Mouse (Mus musculus) ovary, postnatal 10 days (tissue): Measurements from ENCODE around the gene Hsd11b2.

Source experiments
- DNase-seq: peaks from one replicate; pipeline ENCODE4 v3.0.0; 2022; ENCODE audit warnings: low spot score

Gene Hsd11b2

DNA sequence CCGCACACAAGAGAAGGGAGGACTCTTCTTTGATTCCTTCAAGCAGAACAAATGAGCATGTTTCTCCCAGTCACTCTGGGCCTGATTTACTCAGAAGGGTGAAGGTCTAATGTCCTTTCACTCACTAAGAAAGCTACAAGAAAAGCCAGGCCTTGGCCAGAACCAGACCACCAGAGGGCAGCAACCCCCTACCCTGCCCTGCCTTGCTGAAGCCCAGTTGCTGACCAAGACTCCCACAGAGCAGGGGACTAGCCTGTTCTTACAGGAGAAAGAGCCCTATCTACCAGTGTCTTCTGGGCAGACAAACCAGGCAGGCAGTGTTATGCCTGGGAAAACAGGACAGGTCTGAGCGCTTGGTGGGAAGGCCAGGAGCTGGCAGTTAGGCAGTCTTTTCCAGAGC lies 34.2 kb upstream of the Hsd11b2 start:
- DNase-seq: no peak

DNA sequence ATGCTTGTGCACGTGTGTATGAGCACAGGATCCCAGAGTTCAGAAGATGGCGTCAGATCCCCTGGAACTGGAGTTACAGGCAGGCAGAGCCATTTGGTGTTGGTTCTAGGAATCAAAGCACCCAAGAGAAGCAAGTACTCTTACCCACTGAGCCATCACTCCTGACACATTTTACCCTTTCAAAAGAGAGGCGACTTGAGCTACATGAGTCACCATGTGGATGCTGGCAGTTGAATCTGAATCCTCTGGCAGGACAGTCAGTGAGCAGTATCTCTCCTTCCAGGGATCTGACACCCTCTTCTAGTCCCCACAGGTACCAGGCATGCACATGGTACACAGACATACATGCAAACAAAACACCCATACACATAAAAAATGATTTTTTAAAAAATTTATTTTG lies 30.5 kb upstream of the Hsd11b2 start:
- no peak for DNase-seq

DNA sequence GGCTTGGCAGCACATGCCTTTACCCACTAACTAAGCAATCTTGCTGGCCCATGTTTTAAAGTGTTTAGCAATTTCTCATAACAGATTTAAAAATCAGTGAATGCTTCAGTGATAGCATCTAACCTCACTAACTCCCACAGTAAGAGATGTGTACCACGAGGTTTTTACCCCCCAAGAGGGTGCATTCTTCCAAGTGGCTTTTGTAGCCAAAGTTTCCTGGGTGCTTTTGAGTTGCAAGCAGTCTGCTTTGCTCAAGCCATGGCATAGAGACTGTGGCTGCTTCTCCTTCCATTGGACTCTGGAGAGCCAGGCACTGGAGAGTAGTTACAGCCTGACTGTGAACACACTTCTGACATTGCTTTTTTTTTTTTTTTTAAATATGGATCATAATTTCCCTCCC lies 29.3 kb upstream of the Hsd11b2 start:
- no peak for DNase-seq

DNA sequence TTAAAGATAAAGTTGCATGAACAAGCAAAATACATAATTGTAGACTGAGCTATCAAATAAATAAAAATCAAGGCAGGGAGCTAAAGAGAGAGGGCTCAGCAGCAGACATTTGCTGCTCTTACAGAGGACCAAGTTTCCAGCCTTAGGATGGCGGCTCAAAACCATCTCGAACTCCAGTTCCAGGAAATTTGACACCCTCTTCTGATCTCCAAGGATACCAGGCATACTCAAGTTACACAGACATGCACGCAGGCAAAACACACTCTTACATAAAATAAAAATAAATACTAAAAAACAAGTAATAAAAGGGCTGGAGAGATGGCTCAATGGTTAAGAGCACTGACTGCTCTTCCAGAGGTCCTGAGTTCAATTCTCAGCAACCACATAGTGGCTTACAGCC lies 25.1 kb upstream of the Hsd11b2 start:
- DNase-seq: no peak

DNA sequence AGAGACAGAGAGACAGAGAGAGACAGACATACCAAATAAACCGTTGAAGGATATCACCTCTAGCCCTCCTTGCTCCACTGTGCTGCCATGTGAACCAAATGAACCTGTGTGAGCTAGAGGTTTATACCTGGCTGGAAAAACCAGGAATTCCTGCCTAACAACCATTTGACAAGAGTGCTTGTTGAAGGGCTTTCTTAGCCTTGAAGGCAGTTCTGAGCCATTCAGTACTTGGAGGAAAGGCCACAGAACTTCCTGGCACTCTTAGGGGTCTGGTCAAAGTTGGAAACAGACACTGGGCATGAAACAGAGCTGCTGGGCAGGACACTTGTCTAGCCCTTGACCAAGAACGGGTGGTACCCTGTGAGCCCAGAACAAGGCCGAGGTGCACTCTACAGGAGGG lies 24.0 kb upstream of the Hsd11b2 start:
- DNase-seq: no peak

DNA sequence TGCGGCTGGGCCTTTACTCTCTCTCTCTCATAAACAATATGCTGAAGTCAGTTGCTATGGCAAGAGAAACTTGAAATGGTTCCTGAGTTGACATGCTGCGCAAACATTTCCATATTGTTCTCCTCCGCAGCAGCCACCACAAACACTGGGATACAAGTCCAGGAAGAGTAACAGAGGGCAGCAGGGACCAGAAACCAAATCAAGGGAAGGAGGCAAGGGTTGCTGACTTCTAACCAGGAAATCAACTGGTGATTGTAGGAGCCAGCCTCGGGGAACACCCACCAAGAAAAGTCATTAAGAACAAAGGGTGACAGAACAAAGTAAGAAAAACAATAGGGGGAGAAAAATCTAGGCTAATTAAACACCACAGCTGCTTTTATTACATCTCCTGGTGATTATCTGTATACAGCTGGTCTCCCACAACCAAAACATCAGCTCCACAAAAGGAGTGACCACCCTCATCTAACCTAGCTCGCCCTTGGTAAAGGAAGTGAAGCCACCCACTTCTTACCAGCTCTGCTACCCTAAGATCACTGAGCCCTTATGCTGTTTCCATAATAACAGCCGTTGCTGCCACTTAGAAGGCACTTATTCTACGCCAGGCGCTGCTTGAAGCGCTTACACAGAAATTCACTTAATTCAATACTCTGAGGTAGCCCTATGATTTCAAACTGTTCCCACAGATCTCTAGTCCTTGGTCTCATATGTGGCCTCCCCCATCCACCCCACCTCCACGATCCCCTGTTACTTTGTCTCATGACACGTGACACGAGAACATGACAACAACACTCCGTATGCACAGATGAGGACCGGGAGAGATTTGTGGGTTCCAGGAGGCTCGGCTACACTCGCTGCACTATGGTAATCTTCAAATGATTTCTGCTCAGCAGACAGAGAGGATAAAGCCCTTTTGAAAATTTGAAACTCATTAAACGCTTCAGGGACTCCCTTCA lies 22.9 kb upstream of the Hsd11b2 start:
- DNase-seq: no peak

DNA sequence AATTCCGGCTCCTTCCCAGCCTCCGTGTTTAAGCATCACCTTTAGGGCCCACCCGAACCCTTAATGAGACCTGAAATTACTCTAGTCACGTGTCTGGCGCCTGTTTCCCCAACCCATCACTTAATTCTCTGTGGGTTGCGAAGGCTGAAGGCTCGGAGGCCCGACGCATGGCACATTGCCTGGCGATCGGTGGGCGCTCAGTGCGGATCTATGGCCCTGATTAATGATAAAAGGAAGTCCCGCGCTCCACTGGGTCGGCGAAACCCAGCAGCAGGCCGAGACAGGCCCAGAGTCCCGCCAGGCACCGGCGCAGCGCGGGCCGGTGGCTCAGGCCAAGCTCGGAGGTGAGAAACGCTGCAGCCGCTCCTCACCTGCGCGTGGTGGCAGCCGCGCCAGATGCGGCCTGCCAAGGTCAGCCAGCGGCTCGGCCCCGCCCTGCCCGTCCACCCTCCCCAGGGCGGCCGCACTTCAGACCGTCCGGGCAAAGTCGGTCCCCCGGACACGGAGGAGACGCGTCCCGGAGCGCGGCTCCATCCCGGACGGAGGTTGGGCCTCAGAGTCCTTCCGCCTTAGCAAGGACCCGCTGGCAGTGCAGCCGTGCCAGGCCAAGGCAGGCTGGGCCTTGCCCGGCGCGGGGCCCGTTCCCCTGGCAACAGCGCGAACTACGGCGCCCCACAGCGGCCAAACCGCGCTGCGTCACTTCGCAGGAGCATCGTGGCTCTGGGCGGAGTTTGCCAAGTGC lies 21.9 kb upstream of the Hsd11b2 start, which contains the start of gene Zdhhc1:
TSS of gene Zdhhc1 (minus strand) at position 464 of the 742 bp plus-strand sequence.
- DNase-seq: peak; percentile 88

DNA sequence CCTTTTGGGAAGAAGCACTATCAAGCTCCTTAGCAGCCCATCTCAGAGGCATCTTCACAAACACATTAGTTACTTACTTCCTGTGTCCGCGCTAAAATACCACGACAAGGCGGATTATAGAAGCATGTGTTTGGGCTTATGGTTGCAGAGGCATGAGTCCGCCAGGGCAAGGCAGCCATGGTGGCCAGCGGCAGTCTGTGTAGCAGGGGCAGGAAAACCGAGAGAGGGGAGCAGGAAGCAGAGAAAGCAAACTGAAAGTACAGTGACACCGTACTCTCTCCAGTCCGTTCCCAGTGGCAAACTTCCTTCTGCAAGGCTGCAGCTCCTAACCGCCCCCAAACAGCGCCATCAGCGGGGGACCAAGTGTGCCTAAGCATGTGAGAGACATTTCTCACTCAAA lies 18.8 kb upstream of the Hsd11b2 start:
- no peak for DNase-seq

DNA sequence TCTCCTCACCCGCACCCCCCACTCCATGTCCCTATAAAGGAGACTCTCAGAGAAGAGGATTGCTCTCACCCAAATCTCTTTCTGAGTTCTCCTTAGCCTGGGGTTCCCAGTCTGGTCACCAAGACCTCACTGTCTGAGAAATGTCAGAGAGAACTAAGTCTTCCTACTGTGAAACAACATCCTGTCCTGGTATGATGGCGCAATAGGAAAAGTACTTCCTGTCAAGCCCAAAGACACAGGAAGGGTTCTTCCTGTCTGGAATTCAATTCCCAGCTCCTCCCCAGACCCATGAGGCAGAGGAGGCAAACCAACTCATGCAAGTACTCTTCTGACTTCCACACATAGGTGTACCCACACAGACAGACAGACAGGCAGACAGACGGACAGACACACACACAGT lies 13.9 kb upstream of the Hsd11b2 start:
- DNase-seq: no peak

DNA sequence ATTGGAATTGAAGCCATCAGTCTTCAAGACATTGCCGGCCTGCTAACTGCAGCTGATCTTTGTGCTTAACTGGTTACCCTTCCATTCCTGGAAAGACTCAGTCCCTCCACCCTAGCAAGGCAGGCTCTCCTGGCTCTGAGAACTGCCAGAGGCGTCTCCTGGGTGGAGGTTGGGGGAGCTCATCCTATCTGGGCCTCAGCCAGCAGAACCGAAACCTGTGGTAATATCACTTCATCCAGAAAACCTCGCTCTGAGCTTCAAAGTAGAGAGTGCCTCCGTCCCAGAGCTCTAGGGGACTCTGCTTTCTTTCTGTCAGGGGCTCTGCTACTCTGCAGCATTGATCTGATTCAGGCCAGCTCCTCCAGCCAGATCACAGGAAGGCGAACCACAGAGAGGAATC lies 11.6 kb upstream of the Hsd11b2 start:
- DNase-seq: no peak

DNA sequence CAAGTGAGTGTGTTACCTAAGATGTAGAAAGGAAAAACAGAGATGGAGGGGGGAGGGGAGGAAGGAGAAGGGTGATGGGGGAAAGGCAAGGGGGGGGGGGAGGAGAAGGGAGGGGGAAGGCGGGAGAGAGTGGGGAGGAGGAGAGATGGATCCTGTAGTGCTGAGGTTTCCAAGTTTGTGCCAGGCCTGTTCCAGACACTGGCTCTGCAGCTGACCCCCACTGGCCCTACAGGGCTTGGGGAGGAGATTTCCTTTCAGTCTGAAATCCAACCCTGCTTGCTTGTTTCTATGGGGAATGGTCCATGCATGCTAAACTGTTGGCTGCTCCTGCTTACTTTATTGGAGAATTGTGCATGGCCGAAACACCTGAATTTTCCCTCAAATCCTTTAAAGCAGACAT lies 9.8 kb upstream of the Hsd11b2 start:
- no peak for DNase-seq

DNA sequence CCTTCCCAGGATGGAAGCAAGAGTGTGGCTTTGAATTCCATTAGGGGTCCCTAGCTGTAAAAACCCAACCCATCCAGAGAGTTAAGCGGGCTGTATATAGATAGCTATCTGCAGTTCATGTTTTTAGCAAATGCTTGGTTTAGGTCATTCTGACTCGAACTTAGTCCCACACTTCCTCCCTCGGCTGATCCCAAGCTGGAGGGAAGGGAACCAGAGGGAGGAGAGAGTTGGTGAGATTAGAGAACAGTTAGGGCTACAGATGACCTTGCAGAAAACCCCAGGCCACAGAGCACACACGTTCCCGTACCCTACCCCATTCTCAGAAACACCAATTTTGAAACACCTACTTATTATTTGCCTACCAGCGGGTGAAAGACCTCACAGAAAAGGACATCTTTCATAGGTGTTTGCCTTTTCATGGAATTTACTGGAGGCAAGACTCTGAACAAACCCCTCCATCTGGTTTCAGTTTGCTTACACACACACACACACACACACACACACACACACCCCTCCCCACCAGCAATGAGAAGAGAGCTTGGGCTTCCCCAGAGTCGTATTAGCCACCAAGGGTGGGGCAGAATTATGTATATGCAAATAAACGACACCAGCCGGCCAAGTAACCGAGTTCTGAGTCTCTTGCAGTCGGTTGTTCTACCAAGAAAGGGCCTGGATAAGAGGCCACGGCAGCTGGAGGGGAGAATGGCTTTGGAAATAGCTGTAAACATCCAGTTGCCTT lies 8.4 kb upstream of the Hsd11b2 start:
- no peak for DNase-seq

DNA sequence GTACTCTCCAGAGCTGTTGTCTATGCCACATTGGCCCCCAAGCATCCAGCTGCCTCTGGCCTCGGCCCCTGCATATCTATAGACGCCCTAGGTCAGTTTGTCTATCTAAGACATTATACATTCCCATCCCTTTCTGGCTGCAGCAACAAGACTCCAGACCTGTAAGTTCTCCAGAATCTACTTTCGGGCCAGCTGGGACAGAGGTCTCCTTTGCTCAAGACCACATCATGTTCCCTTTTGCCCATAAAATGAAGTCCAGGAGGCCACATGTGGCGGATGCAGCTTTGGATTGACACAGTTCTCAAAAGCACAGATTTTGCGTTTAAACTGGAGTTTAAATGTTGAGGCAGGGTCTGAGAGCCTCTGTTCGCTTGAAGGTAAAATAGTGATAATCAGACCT lies 4.4 kb upstream of the Hsd11b2 start:
- no peak for DNase-seq

DNA sequence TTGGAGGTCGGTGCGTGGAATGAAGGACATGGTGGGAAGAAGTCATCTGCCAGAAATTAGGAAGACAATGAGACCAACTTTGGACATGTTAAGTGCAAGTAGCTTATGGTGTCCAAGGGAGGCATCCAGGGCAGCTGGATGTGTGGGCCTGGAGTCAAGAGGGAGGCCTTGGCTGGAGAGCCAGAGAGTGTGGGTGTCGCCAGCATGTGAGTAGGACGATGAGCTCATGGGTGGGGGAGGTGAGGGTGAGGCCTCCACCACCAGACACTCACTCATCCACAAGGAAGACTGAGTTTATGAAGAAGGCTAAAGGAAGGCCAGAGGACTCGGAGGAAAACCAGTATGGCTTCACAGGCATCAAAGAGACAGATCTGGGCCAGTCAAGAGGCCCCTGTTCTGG lies 3.9 kb upstream of the Hsd11b2 start:
- DNase-seq: no peak

DNA sequence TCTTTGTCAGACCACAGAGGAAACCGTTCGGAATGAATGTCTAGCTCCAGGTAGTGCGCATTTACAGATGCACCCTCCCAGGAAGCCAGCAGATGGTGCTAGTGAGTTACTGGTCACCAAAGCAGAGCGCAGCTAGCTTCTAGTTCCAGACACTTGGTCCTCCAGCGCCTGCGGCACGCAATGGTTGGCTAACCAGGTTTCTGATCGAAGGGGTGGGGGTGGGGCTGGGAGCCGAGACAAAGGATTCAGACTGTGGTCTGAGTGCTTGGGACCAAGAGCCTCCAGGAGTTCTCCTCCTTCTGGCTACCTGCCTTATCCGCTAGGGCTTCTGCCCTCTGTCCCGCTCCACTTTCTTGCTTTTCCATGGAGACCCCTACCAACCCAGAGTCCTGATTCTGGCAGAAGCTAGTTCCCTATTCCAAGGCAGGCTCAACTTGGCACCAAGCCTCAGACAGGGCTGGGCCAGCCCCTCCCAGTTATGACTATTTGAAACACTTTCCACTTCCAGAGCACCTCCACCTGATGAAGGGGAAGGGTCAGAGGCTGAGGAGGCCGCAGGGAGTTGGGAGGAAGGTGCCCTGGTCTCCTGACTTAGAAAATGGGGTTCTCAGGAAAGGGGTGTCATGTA lies 2.4 kb upstream of the Hsd11b2 start:
- peak; percentile 52 for DNase-seq

DNA sequence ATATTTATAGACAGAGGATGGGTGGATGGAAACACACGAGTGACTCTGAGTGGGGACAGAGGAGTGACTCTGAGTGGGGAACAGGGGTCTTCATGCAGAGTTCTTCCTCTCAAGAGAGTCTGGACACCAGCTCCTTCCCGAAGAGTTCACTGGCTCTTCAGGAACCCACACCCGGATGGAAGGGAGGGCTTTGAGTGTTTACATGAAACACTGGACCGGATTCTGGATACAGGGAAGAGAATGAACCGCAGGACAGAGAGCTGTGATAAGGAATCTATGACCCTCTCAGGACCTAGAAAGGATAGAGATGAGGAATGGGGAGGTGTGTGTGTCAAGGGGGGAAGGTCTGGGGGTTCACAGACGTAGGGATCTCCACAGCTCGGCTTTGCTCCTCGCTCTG lies 1.2 kb upstream of the Hsd11b2 start:
- no peak for DNase-seq

DNA sequence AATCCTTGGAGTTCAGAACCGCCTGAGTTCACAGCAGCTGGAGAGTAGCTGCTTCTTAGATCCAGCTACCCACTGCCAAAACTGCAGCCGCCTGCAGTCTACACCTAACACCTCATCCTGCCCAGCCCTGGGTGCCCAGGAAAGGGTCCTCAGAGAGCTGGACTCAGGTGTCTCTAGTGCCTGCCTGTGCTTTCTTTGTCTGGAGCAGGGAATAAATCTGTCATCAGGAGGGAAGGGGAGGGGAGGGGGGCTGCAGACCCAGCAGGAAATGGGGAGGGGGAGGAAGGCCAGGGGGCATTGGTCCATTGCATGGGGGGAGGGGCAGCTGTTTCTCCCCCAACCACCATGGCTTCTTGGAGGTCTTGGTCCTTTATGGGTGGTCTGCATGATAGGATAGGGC lies 1.0 kb downstream of the Hsd11b2 start:
- no peak for DNase-seq

DNA sequence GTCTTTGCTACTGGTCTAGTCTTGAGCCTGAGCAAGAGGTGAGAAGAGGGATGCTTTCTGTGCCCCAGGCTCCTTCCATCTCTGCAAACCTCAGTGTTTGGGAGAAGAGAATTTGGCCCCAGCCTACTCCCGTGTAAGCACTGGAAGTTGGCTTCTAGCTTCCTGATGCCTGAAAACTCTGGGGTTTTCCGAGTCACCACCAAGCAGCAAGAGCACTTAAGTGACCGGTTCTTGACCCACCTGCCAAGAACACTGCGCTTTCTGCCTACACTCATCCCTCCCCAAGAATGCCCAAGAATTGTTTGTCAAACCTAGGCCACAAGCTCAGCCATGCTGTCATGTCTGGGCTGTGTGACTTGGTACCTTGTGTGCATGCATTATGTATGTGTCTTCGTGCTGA lies 2.0 kb downstream of the Hsd11b2 start:
- DNase-seq: no peak

DNA sequence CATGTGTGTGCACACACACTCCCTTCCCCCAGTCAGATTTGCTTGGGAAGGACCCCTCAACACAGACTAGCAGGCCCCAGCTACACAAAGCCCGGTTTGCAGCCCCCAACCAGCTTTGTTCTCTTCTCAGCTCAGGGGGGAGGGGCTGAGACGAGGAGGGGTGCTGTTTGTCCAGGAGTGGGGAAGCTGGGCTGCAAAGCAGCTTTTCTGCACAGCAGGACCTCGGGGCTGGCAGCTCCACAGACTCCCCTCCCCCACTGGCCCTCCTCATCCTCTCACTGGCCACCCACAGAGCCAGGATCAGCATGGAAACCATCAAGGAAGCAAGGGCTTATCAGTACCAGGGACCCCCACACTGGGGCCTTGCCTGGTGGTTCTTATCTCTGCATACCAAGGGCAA lies 2.5 kb downstream of the Hsd11b2 start:
- DNase-seq: no peak

DNA sequence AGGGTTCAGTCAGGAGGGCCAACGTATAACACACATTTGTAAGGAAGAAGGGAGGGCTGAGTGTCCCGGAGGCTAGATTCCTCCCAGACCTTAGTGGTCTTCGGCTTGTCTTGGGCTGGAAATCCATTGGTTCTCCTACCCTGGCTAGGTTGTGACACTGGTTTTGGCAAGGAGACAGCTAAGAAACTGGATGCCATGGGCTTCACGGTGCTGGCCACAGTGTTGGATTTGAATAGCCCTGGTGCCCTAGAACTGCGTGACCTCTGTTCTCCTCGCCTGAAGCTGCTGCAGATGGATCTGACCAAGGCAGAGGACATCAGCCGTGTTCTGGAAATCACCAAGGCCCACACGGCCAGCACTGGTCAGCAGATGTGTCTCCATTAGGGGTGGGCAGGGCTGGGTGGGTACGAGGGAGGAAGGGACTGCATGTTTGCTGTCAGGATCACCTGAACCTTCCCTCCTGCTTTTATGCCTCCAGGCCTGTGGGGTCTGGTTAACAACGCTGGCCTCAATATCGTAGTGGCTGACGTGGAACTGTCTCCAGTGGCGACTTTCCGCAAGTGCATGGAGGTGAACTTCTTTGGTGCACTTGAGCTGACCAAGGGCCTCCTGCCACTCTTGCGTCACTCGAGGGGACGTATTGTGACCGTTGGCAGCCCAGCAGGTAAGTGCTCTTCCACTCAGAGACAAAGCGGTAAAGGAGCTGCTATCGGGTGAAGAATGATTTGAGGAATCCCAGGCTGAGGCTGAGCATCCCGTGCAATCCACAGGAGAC lies 3.6 kb downstream of the Hsd11b2 start:
- DNase-seq: no peak

DNA sequence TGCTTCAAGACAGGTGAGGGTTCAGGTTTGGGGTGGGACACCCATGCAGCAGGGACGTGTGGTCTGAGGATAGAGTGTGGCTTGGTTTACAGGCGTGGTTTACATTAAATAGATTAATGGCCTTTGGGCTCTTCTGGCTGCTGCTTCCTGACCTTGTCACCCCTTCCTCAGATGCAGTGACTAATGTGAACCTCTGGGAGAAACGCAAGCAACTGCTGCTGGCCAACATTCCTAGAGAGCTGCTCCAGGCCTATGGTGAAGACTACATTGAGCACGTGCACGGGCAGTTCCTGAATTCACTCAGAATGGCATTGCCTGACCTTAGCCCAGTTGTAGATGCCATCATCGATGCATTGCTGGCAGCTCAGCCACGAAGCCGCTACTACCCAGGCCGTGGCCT lies 4.3 kb downstream of the Hsd11b2 start:
- no peak for DNase-seq
